Mouse (Mus musculus) ZHBTc4 (cell line): ENCODE results near the gene Fcgr3.
"Not testable (repeated sequence)": the region's sequence is repeated elsewhere in the genome, so short reads cannot be mapped to it uniquely, and the experiment has no call there.

Experiments
- DNase-seq: peaks from one replicate; pipeline ENCODE4 v3.0.0-alpha.2; 2011; ENCODE audit warnings: low read depth, low spot score

Gene Fcgr3

GRCm38 (mm10) chr1:171085718-171086117 is 21.0 kb upstream of the Fcgr3 start:
- DNase-seq, result no peak

- not testable (repeated sequence) for DNase-seq
These were observed 16.9 kb upstream of the Fcgr3 start for GRCm38 (mm10) chr1:171081512-171082231.

- not testable (repeated sequence) for DNase-seq
These were observed 15.1 kb upstream of the Fcgr3 start for GRCm38 (mm10) chr1:171079825-171080224.

GRCm38 (mm10) chr1:171079345-171079744 is 14.6 kb upstream of the Fcgr3 start:
- not testable (repeated sequence) for DNase-seq

- DNase-seq, result not testable (repeated sequence)
These were observed 13.7 kb upstream of the Fcgr3 start for GRCm38 (mm10) chr1:171078419-171078818.

- DNase-seq, result not testable (repeated sequence)
These were observed 13.2 kb upstream of the Fcgr3 start for GRCm38 (mm10) chr1:171077955-171078354.

- DNase-seq, result not testable (repeated sequence)
These were observed 12.5 kb upstream of the Fcgr3 start for GRCm38 (mm10) chr1:171077192-171077591.

GRCm38 (mm10) chr1:171076176-171076575 is 11.4 kb upstream of the Fcgr3 start:
- not testable (repeated sequence) for DNase-seq

- peak; percentile 78 for DNase-seq
These were observed 9.5 kb upstream of the Fcgr3 start for GRCm38 (mm10) chr1:171074283-171074682.

- DNase-seq, result not testable (repeated sequence)
These were observed 7.5 kb upstream of the Fcgr3 start for GRCm38 (mm10) chr1:171072217-171072616.

GRCm38 (mm10) chr1:171071726-171072125 is 7.0 kb upstream of the Fcgr3 start:
- DNase-seq, result not testable (repeated sequence)

- not testable (repeated sequence) for DNase-seq
These were observed 6.1 kb upstream of the Fcgr3 start for GRCm38 (mm10) chr1:171070879-171071278.

GRCm38 (mm10) chr1:171069508-171069907 is 4.8 kb upstream of the Fcgr3 start:
- not testable (repeated sequence) for DNase-seq

GRCm38 (mm10) chr1:171067928-171068327 is 3.2 kb upstream of the Fcgr3 start:
- not testable (repeated sequence) for DNase-seq

GRCm38 (mm10) chr1:171066583-171066982 is 1.8 kb upstream of the Fcgr3 start:
- not testable (repeated sequence) for DNase-seq

- not testable (repeated sequence) for DNase-seq
These were observed 1.0 kb upstream of the Fcgr3 start for GRCm38 (mm10) chr1:171065768-171066167.

GRCm38 (mm10) chr1:171065243-171065587 is 480 bp upstream of the Fcgr3 start:
- DNase-seq, result not testable (repeated sequence)

- not testable (repeated sequence) for DNase-seq
These were observed 905 bp downstream of the Fcgr3 start for GRCm38 (mm10) chr1:171063569-171064490.

GRCm38 (mm10) chr1:171061566-171061965 is 3.2 kb downstream of the Fcgr3 start:
- no peak for DNase-seq

- no peak for DNase-seq
These were observed 4.3 kb downstream of the Fcgr3 start for GRCm38 (mm10) chr1:171060392-171060791.

GRCm38 (mm10) chr1:171059203-171059602 is 5.5 kb downstream of the Fcgr3 start:
- no peak for DNase-seq

GRCm38 (mm10) chr1:171057253-171057652 is 7.5 kb downstream of the Fcgr3 start:
- DNase-seq, result peak; percentile 23
